Mouse (Mus musculus): ENCODE data around the gene Lcn2.

Lcn2 gene

DNA sequence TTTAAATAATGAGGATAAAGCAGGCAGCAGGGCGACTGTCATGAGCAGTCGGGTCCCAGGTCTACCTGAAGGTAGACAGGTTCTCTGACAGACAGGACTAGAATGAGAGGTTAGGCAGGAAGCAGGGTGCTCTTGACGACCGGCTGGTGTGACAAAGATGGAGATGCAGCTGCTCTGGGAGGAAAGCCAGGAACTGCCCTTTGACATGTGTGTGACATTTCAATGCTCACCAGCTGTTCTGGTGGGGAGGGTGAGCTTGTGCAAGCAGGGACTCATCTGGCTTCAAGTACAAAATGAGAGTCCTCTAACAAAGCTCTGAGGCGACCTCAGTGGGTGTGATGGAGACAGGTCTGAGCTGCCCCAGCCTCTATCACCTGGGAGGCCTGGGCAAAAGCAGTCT lies 25.9 kb upstream of the Lcn2 start:
- no peak for DNase-seq (ENCODE audit: low read depth)

DNA sequence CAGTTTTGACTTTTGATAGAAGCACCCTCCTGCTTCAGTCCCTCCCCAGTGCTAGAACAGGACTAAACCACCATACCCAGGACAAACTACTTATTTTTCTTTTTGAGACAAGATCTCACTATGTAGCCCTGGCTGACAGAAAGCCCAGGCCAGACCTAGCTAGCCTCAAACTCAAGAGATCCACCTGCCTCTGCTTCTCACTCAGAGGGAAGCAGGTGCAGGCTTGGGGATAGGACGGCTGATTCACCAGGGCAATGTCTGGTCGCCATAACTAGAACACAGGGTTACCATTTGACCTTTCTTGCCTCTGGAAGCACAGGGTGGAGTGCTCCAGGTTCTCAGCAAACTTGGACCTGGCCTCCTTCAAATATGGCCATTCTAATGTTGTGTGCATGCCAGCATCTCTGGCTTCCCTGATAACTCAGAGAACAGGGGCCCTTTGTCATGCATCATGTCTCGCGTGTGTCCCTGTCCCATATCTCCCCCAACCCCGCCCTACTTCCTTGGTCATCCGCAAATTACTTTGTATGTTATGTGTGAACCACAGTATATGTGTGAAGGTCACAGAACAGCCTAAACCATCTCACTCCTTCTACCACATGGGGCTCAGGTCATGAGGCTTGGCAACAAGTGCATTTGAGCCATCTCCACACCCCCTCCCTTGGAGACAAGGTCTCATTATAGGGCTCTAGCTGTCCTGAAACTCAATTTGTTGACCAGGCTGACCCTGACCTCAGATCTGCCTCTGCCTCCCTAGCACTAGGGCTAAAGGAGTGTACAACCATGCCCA lies 24.9 kb upstream of the Lcn2 start:
- DNase-seq (ENCODE audit: low read depth), result no peak

DNA sequence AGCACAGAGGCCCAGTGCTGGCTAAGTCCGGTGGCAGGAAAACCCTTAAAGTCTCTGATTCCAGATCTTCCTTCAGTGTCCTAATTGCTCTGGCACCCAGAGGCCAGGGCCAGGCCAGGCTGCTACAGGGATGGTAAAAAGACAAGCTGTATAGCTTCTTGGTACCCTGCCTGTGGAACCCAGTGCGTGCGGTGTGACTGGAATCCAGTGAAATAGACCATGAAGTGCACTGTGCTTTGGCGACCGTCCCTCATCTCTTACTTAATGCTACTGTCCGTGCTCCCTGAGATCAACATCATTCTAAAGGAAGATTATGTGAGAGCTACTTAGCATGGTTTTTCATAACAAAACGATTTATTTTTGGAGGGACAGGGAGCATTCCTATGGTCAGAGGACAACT lies 23.4 kb upstream of the Lcn2 start:
- no peak for DNase-seq (ENCODE audit: low read depth)

GRCm38 (mm10) chr2:32408429-32409424 lies 20.7 kb upstream of the Lcn2 start:
- no peak for DNase-seq (ENCODE audit: low read depth)

GRCm38 (mm10) chr2:32407144-32407824 lies 19.2 kb upstream of the Lcn2 start:
- DNase-seq (ENCODE audit: low read depth), result no peak

DNA sequence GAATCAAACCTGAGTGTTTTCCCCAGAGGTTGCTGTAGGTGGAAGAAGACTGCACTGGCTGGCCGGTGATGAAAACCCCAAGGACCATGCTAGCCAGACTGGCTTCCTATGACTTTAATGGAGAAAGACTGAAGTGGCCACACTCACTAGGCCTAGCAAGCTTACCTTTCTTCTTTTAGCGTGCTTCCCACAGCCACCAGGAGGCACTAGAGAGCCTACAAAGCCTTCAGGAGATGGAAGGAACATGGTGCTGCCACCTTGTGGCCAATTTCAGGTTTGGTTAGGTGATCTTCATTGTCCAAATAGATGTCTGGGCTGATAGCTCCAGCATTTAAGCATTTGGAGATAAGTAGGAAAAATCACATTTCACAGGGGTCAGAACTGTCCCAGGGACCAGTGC lies 16.6 kb upstream of the Lcn2 start:
- peak; percentile 97 for DNase-seq (ENCODE audit: low read depth)

GRCm38 (mm10) chr2:32396695-32397094 lies 8.6 kb upstream of the Lcn2 start:
- DNase-seq (ENCODE audit: low read depth), result no peak

- DNase-seq (ENCODE audit: low read depth), result peak; percentile 98
Measured at GRCm38 (mm10) chr2:32395946-32396621, 8.0 kb upstream of the Lcn2 start.

DNA sequence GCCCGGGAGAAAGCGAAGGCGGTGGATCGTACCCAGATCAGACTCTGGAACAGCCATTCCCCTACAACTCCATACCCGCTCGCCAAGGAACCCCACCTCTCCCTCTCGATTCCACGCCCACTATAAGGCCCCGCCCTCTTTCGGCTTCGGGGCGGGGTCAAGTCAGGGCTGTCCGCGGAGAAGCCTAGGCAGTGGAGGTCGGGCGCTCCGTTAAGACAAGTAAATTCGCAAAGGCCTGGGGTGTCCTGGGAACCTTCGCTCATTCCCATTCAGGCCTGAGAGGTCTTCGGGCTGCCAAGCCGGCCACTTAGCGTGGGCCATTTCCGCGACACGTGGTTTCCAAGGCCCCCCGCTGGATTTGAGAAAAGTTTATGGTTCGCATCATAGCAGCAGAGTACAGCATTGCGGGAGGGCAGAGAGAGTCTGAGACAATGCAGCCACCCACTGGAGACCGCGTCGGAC lies 7.5 kb upstream of the Lcn2 start, which contains the start of gene Ptges2:
Gene Ptges2 (plus strand): TSS at position 413 of the 462 bp plus-strand sequence.
- DNase-seq (ENCODE audit: low read depth), result peak; percentile 95

DNA sequence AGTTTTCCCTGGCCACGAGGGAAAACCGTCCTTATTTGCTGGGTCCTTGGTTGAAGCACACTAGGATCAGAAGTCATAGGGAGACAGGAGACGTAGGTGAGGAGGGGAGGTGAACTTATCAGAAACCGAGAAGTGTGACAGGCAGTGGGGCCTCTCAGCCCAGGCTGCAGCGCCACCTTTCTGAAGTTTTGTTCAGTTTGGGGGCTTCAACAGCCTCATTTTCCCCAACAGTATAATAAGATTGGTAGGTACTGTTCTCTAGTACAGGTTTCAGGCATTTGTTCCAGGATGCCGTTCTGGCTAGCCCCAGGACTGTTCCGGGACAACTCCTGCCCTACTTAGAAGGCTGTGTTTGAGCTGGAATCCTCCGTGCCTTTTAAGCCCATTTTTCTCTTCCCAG lies 6.9 kb upstream of the Lcn2 start:
- DNase-seq (ENCODE audit: low read depth), result peak; percentile 80

GRCm38 (mm10) chr2:32392063-32392462 lies 4.0 kb upstream of the Lcn2 start:
- DNase-seq (ENCODE audit: low read depth), result no peak

DNA sequence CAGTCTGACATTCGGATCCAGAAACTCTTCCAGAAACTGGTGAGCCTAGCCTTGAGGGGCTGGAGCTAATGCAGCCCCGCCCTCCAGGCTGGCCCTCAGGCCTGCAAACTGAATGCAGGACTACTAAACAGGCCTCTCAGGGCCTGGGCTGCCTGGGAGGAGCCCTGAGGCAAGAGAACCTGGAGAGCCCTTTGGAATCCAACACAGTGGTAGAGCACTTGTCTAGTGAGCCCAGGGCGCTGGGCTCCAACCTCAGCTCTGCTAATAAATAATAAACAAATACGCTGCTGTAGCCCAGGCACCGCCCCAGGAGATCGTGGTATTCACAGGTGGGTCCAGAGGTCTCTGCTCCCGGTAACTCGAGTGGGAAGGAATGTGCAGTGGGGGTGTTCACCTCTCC lies 2.8 kb upstream of the Lcn2 start:
- no peak for DNase-seq (ENCODE audit: low read depth)

DNA sequence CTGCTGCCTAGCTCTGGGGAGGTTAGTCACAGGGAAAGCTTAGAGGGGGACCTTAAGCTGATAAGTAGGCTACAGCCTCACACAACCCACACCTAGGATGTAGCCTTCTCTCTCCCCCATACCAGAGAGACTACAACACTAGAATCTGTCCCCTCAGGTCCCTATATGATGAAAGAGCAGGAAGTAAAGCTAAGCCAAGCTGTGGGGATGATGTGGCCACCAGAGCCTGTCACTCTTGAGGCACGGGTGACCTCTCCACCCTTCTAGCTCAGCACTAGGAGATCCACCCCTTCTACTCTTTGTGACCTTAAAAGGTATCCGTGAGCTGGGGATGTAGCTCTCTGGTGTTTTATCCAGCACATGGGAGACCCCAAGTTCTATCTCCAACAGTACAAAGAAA lies 1.1 kb upstream of the Lcn2 start:
- peak; percentile 50 for DNase-seq (ENCODE audit: low read depth)

GRCm38 (mm10) chr2:32382689-32383088 lies 5.4 kb downstream of the Lcn2 start:
- no peak for DNase-seq (ENCODE audit: low read depth)

- DNase-seq (ENCODE audit: low read depth), result peak; percentile 92
Measured at GRCm38 (mm10) chr2:32381775-32382223, 6.3 kb downstream of the Lcn2 start, which contains the start of gene 1110008P14Rik. Gene 1110008P14Rik, minus strand, starts transcription at chr2:32381938.

- no peak for DNase-seq (ENCODE audit: low read depth)
Measured at GRCm38 (mm10) chr2:32381141-32381774, 6.8 kb downstream of the Lcn2 start.

DNA sequence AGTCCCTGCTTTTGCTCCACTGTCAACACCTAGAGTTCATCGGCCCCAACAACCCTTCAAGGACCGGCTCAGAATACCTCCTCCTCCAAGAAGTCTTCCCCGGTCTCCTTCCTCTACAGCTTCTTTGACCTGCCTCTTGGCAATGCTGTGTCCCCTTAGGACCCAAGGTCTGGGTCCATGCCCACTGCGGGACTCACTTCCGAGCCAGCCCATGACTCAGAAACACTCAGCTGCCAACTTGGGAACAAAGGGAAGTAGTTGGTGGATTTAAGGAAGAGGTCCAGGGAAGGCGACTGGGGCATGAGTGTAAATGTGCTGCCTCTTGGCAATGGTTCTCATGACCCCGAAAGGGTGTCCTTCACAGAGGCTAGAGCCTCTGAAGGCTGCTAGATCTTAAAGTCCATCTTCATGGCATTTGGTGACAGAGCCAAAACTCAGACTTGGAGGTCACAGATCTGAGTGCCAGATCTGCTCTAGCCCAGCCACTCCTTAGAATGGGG lies 8.0 kb downstream of the Lcn2 start:
- no peak for DNase-seq (ENCODE audit: low read depth)

- DNase-seq (ENCODE audit: low read depth), result no peak
Measured at GRCm38 (mm10) chr2:32376963-32377362, 11.1 kb downstream of the Lcn2 start.

- DNase-seq (ENCODE audit: low read depth), result no peak
Measured at GRCm38 (mm10) chr2:32375317-32375940, 12.6 kb downstream of the Lcn2 start.

DNA sequence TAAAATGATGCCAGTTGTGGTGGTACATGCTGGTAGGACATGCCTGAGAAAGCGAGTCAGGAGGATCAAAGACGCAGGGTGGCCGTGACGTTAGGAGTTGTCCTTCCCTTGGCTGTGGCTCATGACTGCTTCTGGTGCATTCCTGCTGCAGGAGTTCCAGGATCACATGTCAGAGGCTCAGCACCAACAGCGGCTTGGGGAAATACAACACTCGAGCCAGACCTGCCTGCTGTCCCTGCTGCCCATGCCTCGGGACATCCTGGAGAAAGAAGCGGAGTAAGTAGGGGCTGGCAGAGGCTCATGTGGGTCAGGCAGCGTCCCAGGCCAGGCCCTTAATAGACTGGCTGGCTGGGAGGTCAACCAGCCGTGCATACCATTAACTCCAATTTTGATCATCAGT lies 13.9 kb downstream of the Lcn2 start:
- DNase-seq (ENCODE audit: low read depth), result no peak
